Mouse (Mus musculus) forebrain, embryonic 16.5 days (tissue): Measurements from ENCODE around the gene Amd1. TPM values are rescaled to one million over a fixed set of nuclear protein-coding genes. Genes with fewer than 3 reads are reported as not detected.

Experiments
- ATAC-seq: fragments of 200-750 bp; cut with Nextera tagmentation; 2 replicates; pipeline ENCODE4 v1.8.0; 2017; ENCODE audit warnings: mild to moderate bottlenecking, moderate library complexity
- H3K27ac ChIP-seq: fragments of 300-500 bp; sonication (generic); 2 replicates; pipeline ENCODE4 v1.5.1; 2014; ENCODE audit warnings: low read length, control low read depth
- H3K27me3 ChIP-seq: fragments of 300-500 bp; sonication (generic); replicated peaks from 2 replicates; pipeline ENCODE4 v1.6.1; 2014; ENCODE audit warnings: low read length; ENCODE audit not compliant: control insufficient read depth, insufficient read depth
- H3K36me3 ChIP-seq: fragments of 300-500 bp; sonication (generic); 2 replicates; pipeline ENCODE4 v1.6.1; 2014; ENCODE audit not compliant: control insufficient read depth, insufficient read depth
- H3K4me1 ChIP-seq: fragments of 300-500 bp; sonication (generic); replicated peaks from 2 replicates; pipeline ENCODE4 v1.6.1; 2014; ENCODE audit warnings: low read length; ENCODE audit not compliant: control insufficient read depth, insufficient read depth
- H3K4me2 ChIP-seq: fragments of 300-500 bp; sonication (generic); 2 replicates; pipeline ENCODE4 v1.6.1; 2014; ENCODE audit warnings: mild to moderate bottlenecking, low read length, control low read depth
- H3K4me3 ChIP-seq: fragments of 300-500 bp; sonication (generic); replicated peaks from 2 replicates; pipeline ENCODE4 v1.5.1; 2014; ENCODE audit warnings: mild to moderate bottlenecking, low read length, control low read depth
- H3K9ac ChIP-seq: fragments of 300-500 bp; sonication (generic); replicated peaks from 2 replicates; pipeline ENCODE4 v1.6.1; 2014; ENCODE audit warnings: low read depth, low read length, control low read depth
- H3K9me3 ChIP-seq: fragments of 300-500 bp; sonication (generic); 2 replicates; pipeline ENCODE4 v1.6.1; 2016; ENCODE audit warnings: low read length; ENCODE audit not compliant: control insufficient read depth
- WGBS: fragments of 180-500 bp; shearing (Covaris S2); extraction: QIAGEN DNeasy Blood & Tissue Kit; methylation state at CpG from one replicate; pipeline ENCODE4 v1.1.7; 2014; 5-methylcytosine and 5-hydroxymethylcytosine counted together
- polyA plus RNA-seq: library from polyadenylated mRNA; unstranded; fragments of >200 nt; fragmentation: Nextera tagmentation; extraction: Ambion mirVana; gene quantifications from 2 replicates; pipeline ENCODE4 v1.2.1, GENCODE M21; 2015

Gene Amd1
- polyA plus RNA-seq, 1 experiment from 2014 or later, result 47.0 TPM

- no peak overlapping the region for H3K9ac ChIP-seq
- ATAC-seq, result no peak
- H3K9me3 ChIP-seq, result no peaks in the 10 kb centered on the region
- no peaks in the 10 kb centered on the region for H3K36me3 ChIP-seq
- no peak overlapping the region for H3K4me3 ChIP-seq
- H3K27ac ChIP-seq, result no peak overlapping the region
- H3K4me1 ChIP-seq, result peaks cover 2% of the 10 kb centered on the region; the same call in 1 of the 2 replicates
- H3K4me2 ChIP-seq, result no peak overlapping the region
- 87% methylated on average over 6 of the region's 6 CpGs for WGBS
- no peaks in the 10 kb centered on the region for H3K27me3 ChIP-seq
These were observed 39.8 kb downstream of the Amd1 start for GRCm38 (mm10) chr10:40262200-40262599.

GRCm38 (mm10) chr10:40260305-40260704, 41.7 kb downstream of the Amd1 start:
- H3K9me3 ChIP-seq, result no peaks in the 10 kb centered on the region
- no peaks in the 10 kb centered on the region for H3K36me3 ChIP-seq
- H3K27ac ChIP-seq, result no peak overlapping the region
- H3K9ac ChIP-seq, result no peak overlapping the region
- 56% methylated on average over 5 of the region's 5 CpGs for WGBS
- H3K27me3 ChIP-seq, result no peaks in the 10 kb centered on the region
- peaks cover 6% of the 10 kb centered on the region for H3K4me1 ChIP-seq
- no peak overlapping the region for H3K4me3 ChIP-seq
- ATAC-seq, result no peak
- H3K4me2 ChIP-seq, result no peak overlapping the region

- no peak overlapping the region for H3K4me2 ChIP-seq
- WGBS, result 29% methylated on average over 8 of the region's 8 CpGs
These were observed 42.4 kb downstream of the Amd1 start for GRCm38 (mm10) chr10:40259542-40259941.

GRCm38 (mm10) chr10:40258976-40259375, 43.0 kb downstream of the Amd1 start:
- Histone ChIP-seq H3K4me1 (peaks cover 6% of the 10 kb centered on the region), H3K27me3 (no peaks in the 10 kb centered on the region), H3K4me3 (no peak overlapping the region), H3K9ac (no peak overlapping the region), H3K4me2 (peak overlapping the region; percentile 62), H3K9me3 (no peaks in the 10 kb centered on the region), H3K27ac (peak overlapping the region; percentile 90), H3K36me3 (no peaks in the 10 kb centered on the region)
- no peak for ATAC-seq
- 2% methylated on average over 5 of the region's 5 CpGs for WGBS

More at GRCm38 (mm10) chr10:40259542-40259941, 42.4 kb downstream of the Amd1 start:
- Histone ChIP-seq H3K9ac (no peak overlapping the region), H3K4me3 (no peak overlapping the region), H3K4me1 (peaks cover 6% of the 10 kb centered on the region), H3K27me3 (no peaks in the 10 kb centered on the region), H3K27ac (no peak overlapping the region), H3K36me3 (no peaks in the 10 kb centered on the region), H3K9me3 (no peaks in the 10 kb centered on the region)
- no peak for ATAC-seq

GRCm38 (mm10) chr10:40258401-40258966, 43.5 kb downstream of the Amd1 start:
- Histone ChIP-seq H3K4me3 (peak overlapping the region; percentile 73), H3K4me2 (peak overlapping the region; percentile 62), H3K36me3 (0 out of 2 replicates have a peak, but pooled peaks cover under 1% of the 10 kb centered on the region), H3K9ac (peak overlapping the region; percentile 16; the same call in 1 of the 2 replicates), H3K27ac (peak overlapping the region; percentile 90), H3K9me3 (no peaks in the 10 kb centered on the region), H3K4me1 (peaks cover 6% of the 10 kb centered on the region), H3K27me3 (no peaks in the 10 kb centered on the region)
- WGBS, result under 1% methylated on average over 12 of the region's 12 CpGs
- peak; percentile 73 for ATAC-seq

GRCm38 (mm10) chr10:40257414-40258255, 44.4 kb downstream of the Amd1 start, which contains the start of gene Gtf3c6:
Gtf3c6 (minus strand) TSS chr10:40258108.
- Histone ChIP-seq H3K36me3 (peaks cover 5% of the 10 kb centered on the region; the same call in 1 of the 2 replicates), H3K27me3 (no peaks in the 10 kb centered on the region), H3K4me3 (peak within 1 kb of the TSS; percentile 73), H3K9ac (peak within 1 kb of the TSS; percentile 82), H3K4me2 (peak within 1 kb of the TSS; percentile 71), H3K27ac (peak within 1 kb of the TSS; percentile 90), H3K9me3 (no peaks in the 10 kb centered on the region), H3K4me1 (peaks cover 6% of the 10 kb centered on the region)
- ATAC-seq, result peak; percentile 77
- WGBS, result 0% methylated on average over 43 of the region's 43 CpGs

GRCm38 (mm10) chr10:40256716-40257115, 45.3 kb downstream of the Amd1 start:
- ATAC-seq, result peak; percentile 76
- H3K4me1 ChIP-seq, result peaks cover 6% of the 10 kb centered on the region
- H3K9me3 ChIP-seq, result no peaks in the 10 kb centered on the region

GRCm38 (mm10) chr10:40250969-40251368, 51.0 kb downstream of the Amd1 start:
- H3K9me3 ChIP-seq, result no peaks in the 10 kb centered on the region
- WGBS, result 97% methylated on average over 6 of the region's 6 CpGs
- no peaks in the 10 kb centered on the region for H3K27me3 ChIP-seq
- ATAC-seq, result no peak
- no peak overlapping the region for H3K4me2 ChIP-seq
- no peak overlapping the region for H3K4me3 ChIP-seq
- H3K36me3 ChIP-seq, result peaks cover 14% of the 10 kb centered on the region
- no peak overlapping the region for H3K27ac ChIP-seq
- no peak overlapping the region for H3K9ac ChIP-seq
- peaks cover 6% of the 10 kb centered on the region for H3K4me1 ChIP-seq

More at GRCm38 (mm10) chr10:40256716-40257115, 45.3 kb downstream of the Amd1 start:
- Histone ChIP-seq H3K36me3 (peaks cover 5% of the 10 kb centered on the region; the same call in 1 of the 2 replicates), H3K9ac (peak overlapping the region; percentile 82), H3K27me3 (no peaks in the 10 kb centered on the region), H3K4me2 (peak overlapping the region; percentile 71), H3K4me3 (peak overlapping the region; percentile 73), H3K27ac (peak overlapping the region; percentile 90)
- 2% methylated on average over 5 of the region's 5 CpGs for WGBS

- no peak overlapping the region for H3K9ac ChIP-seq
- no peak overlapping the region for H3K4me2 ChIP-seq
- H3K4me1 ChIP-seq, result peaks cover 10% of the 10 kb centered on the region
- H3K36me3 ChIP-seq, result peaks cover 14% of the 10 kb centered on the region
- no peaks in the 10 kb centered on the region for H3K9me3 ChIP-seq
- WGBS, result 90% methylated on average over 9 of the region's 9 CpGs
- no peak for ATAC-seq
- no peaks in the 10 kb centered on the region for H3K27me3 ChIP-seq
- no peak overlapping the region for H3K27ac ChIP-seq
- no peak overlapping the region for H3K4me3 ChIP-seq
These were observed 52.4 kb downstream of the Amd1 start for GRCm38 (mm10) chr10:40249625-40250024.
